Comparison of ENCODE assay signal across 11 mouse cellular contexts in the genomic region with DNA sequence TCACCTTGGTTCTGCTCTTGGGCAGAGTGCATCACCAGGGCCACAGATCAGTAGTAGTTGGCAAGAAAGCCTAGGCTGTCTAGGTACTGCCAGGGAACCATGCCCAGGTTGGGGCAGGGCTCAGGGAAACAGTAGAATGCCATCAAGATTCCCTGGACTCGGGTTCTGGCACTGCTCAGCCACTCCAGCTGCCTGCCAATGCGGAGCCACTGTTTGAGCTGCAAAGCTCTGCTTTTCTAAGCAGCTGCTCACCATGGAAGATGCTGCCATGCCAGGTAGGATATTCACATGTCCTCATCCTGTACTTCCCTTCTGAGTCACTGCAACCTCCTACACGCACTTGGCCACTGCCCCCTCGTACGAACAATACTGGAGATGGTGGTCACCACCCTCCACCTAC. TPM values are rescaled to one million over a fixed set of nuclear protein-coding genes. Genes with fewer than 3 reads are reported as not detected.
DNase-seq lines count a peak whose midpoint lies in the region; ATAC-seq lines count a peak whose summit lies in the region.
"Had no signal": no experiment of that assay in that cellular context is flagged by ENCODE, and none has a peak within 500 bp of the region (broad histone marks: within the 10 kb centered on the region; RNA-seq: fewer than 3 reads in every experiment).

No protein-coding gene starts in this region.

- WGBS in heart, embryonic 10.5 days = 83% methylated on average over 5 of the region's 5 CpGs
- WGBS in heart, embryonic 11.5 days (ENCODE audit: insufficient replicate concordance) = 88% methylated on average over 5 of the region's 5 CpGs
- WGBS in stomach, embryonic 16.5 days = 76% methylated on average over 5 of the region's 5 CpGs

- no peak overlapping the region for H3K27ac ChIP-seq in heart, embryonic 10.5 days
- H3K27ac ChIP-seq in heart, embryonic 11.5 days (ENCODE audit: low read depth, low read length) = no peak overlapping the region
- H3K27ac ChIP-seq in stomach, embryonic 16.5 days (ENCODE audit: low read length) = peak overlapping the region; percentile 66; the same call in 1 of the 2 replicates
- H3K27ac ChIP-seq: liver, embryonic 15.5 days had no signal

- ATAC-seq in heart, embryonic 11.5 days (replicated peaks; ENCODE audit: insufficient number of reproducible peaks, low FRiP score, low TSS enrichment) = no peak
- no peak for ATAC-seq in stomach, embryonic 16.5 days (ENCODE audit: insufficient read depth, low FRiP score)

- H3K4me1 ChIP-seq in heart, embryonic 10.5 days = peaks cover 38% of the 10 kb centered on the region
- peaks cover 13% of the 10 kb centered on the region for H3K4me1 ChIP-seq in heart, embryonic 11.5 days (ENCODE audit: control insufficient read depth, insufficient read depth, low read length)
- H3K4me1 ChIP-seq in stomach, embryonic 16.5 days (ENCODE audit: control insufficient read depth, insufficient read depth, low read length) = peaks cover 29% of the 10 kb centered on the region

- DNase-seq in heart, adult 11 months = peak; percentile 96
- DNase-seq in heart, embryonic 10.5 days (ENCODE audit: low spot score) = no peak
- DNase-seq in right cerebral cortex, adult 2 months (ENCODE audit: low spot score in 2 of 2) = peak; percentile 52 to 56
- DNase-seq in right cerebral cortex, postnatal 4 days = no peak
- DNase-seq in urinary bladder, adult 2 months (ENCODE audit: low spot score) = no peak
- no peak for DNase-seq in urinary bladder, postnatal 4 days (ENCODE audit: low spot score in 2 of 2)

- H3K36me3 ChIP-seq in heart, embryonic 10.5 days = peaks cover 8% of the 10 kb centered on the region; the same call in 1 of the 2 replicates
- no peaks in the 10 kb centered on the region for H3K36me3 ChIP-seq in heart, embryonic 11.5 days (ENCODE audit: control insufficient read depth, insufficient read depth, low read length)
- H3K36me3 ChIP-seq in stomach, embryonic 16.5 days (ENCODE audit: control insufficient read depth, insufficient read depth, low read length) = no peaks in the 10 kb centered on the region

- no peak overlapping the region for H3K4me3 ChIP-seq in heart, embryonic 10.5 days
- no peak overlapping the region for H3K4me3 ChIP-seq in heart, embryonic 11.5 days (ENCODE audit: low read depth, low read length)
- H3K4me3 ChIP-seq in stomach, embryonic 16.5 days (replicated peaks; ENCODE audit: low read length) = no peak overlapping the region
- H3K4me3 ChIP-seq: embryonic facial prominence, embryonic 15.5 days; liver, embryonic 15.5 days had no signal

- no peaks in the 10 kb centered on the region for H3K27me3 ChIP-seq in heart, embryonic 10.5 days (ENCODE audit: insufficient read depth, poor library complexity, severe bottlenecking)
- H3K27me3 ChIP-seq in heart, embryonic 11.5 days (ENCODE audit: control insufficient read depth, insufficient read depth, low read length) = no peaks in the 10 kb centered on the region
- H3K27me3 ChIP-seq in stomach, embryonic 16.5 days (ENCODE audit: control insufficient read depth, insufficient read depth, low read length) = no peaks in the 10 kb centered on the region
- H3K27me3 ChIP-seq: CH12.LX; embryonic facial prominence, embryonic 15.5 days; liver, embryonic 15.5 days had no signal

- no peaks in the 10 kb centered on the region for H3K9me3 ChIP-seq in heart, embryonic 10.5 days
- no peaks in the 10 kb centered on the region for H3K9me3 ChIP-seq in heart, embryonic 11.5 days (replicated peaks; ENCODE audit: control insufficient read depth, low read length)
- H3K9me3 ChIP-seq in stomach, embryonic 16.5 days (replicated peaks; ENCODE audit: control insufficient read depth, low read length) = no peaks in the 10 kb centered on the region
- H3K9me3 ChIP-seq: embryonic facial prominence, embryonic 15.5 days; liver, embryonic 15.5 days had no signal

- H3K4me2 ChIP-seq in heart, embryonic 11.5 days = no peak overlapping the region
- no peak overlapping the region for H3K4me2 ChIP-seq in stomach, embryonic 16.5 days (ENCODE audit: low read depth, low read length)
- H3K4me2 ChIP-seq: embryonic facial prominence, embryonic 15.5 days; liver, embryonic 15.5 days had no signal

- 0 out of 2 replicates have a peak overlapping the region, but pooled peaks have one; percentile 24 for H3K9ac ChIP-seq in heart, embryonic 11.5 days (ENCODE audit: low read depth, low read length)
- H3K9ac ChIP-seq in stomach, embryonic 16.5 days (ENCODE audit: low read length) = 0 out of 2 replicates have a peak overlapping the region, but pooled peaks have one; percentile 19
- H3K9ac ChIP-seq: embryonic facial prominence, embryonic 15.5 days had no signal

RNA-seq across cellular contexts. Expression of gene Capn15, which starts 4.7 kb away (rescaled TPM):
- polyA plus RNA-seq in heart, embryonic 10.5 days (2016; fragmentation: Nextera tagmentation; extraction: Ambion mirVana) = 20.1 and 21.4 TPM in 2 replicates
- 12.7 and 15.2 TPM in 2 replicates for polyA plus RNA-seq in heart, embryonic 11.5 days (2014; fragmentation: Nextera tagmentation; extraction: Ambion mirVana)
- polyA plus RNA-seq in stomach, embryonic 16.5 days (2015; fragmentation: Nextera tagmentation; extraction: Ambion mirVana) = 21.6 and 23.3 TPM in 2 replicates
- 30.1 and 32.4 TPM in 2 replicates for polyA plus RNA-seq in urinary bladder, adult 2 months (2012; rRNA removed)

RNA-seq across cellular contexts. Expression of gene A930017K11Rik, which starts 28.5 kb away (rescaled TPM):
- 0.20 and 0.55 TPM in 2 replicates for polyA plus RNA-seq in heart, embryonic 10.5 days (2016; fragmentation: Nextera tagmentation; extraction: Ambion mirVana)
- polyA plus RNA-seq in heart, embryonic 11.5 days (2014; fragmentation: Nextera tagmentation; extraction: Ambion mirVana) = 0.14 and 0.25 TPM in 2 replicates
- polyA plus RNA-seq in stomach, embryonic 16.5 days (2015; fragmentation: Nextera tagmentation; extraction: Ambion mirVana) = 0.11 and 0.31 TPM in 2 replicates
- polyA plus RNA-seq in urinary bladder, adult 2 months (2012; rRNA removed) = 0.06 and 0.07 TPM in 2 replicates

RNA-seq across cellular contexts. Expression of gene Nhlrc4, which starts 36.1 kb away (rescaled TPM):
- 0.15 and 0.85 TPM in 2 replicates for polyA plus RNA-seq in heart, embryonic 10.5 days (2016; fragmentation: Nextera tagmentation; extraction: Ambion mirVana)
- 0.34 and 0.42 TPM in 2 replicates for polyA plus RNA-seq in heart, embryonic 11.5 days (2014; fragmentation: Nextera tagmentation; extraction: Ambion mirVana)
- polyA plus RNA-seq in stomach, embryonic 16.5 days (2015; fragmentation: Nextera tagmentation; extraction: Ambion mirVana) = 0.12 and 0.66 TPM in 2 replicates
- 0.15 TPM in 1 of 2 replicates, not detected in the other for polyA plus RNA-seq in urinary bladder, adult 2 months (2012; rRNA removed)

RNA-seq across cellular contexts. Expression of gene Pigq, which starts 36.1 kb away (rescaled TPM):
- polyA plus RNA-seq in heart, embryonic 10.5 days (2016; fragmentation: Nextera tagmentation; extraction: Ambion mirVana) = 71.8 and 90.0 TPM in 2 replicates
- polyA plus RNA-seq in heart, embryonic 11.5 days (2014; fragmentation: Nextera tagmentation; extraction: Ambion mirVana) = 71.2 and 77.1 TPM in 2 replicates
- polyA plus RNA-seq in stomach, embryonic 16.5 days (2015; fragmentation: Nextera tagmentation; extraction: Ambion mirVana) = 57.2 and 62.0 TPM in 2 replicates
- 48.7 and 53.5 TPM in 2 replicates for polyA plus RNA-seq in urinary bladder, adult 2 months (2012; rRNA removed)

Comparison
In these comparisons a context has a peak if more than half of its experiments do, and no peak if none do; other contexts are left out.
1. DNase-seq: peak in heart, adult 11 months (single experiment) and right cerebral cortex, adult 2 months (2 of 2); none in heart, embryonic 10.5 days (single experiment), right cerebral cortex, postnatal 4 days (single experiment), urinary bladder, adult 2 months (single experiment) and urinary bladder, postnatal 4 days (0 of 2).